Mouse (Mus musculus) liver, embryonic 18 days (tissue): ENCODE data around the gene Sstr2. TPM values are rescaled to one million over a fixed set of nuclear protein-coding genes. Genes with fewer than 3 reads are reported as not detected.

Experiments
- polyA plus RNA-seq: library from polyadenylated mRNA; depleted of rRNA; stranded (reverse); fragments of >200 nt; gene quantifications from 2 replicates; pipeline ENCODE4 v1.2.3, GENCODE M21; 2012; rRNA removed

Sstr2 gene
- 1.6 and 1.8 TPM in 2 replicates for polyA plus RNA-seq

DNA sequence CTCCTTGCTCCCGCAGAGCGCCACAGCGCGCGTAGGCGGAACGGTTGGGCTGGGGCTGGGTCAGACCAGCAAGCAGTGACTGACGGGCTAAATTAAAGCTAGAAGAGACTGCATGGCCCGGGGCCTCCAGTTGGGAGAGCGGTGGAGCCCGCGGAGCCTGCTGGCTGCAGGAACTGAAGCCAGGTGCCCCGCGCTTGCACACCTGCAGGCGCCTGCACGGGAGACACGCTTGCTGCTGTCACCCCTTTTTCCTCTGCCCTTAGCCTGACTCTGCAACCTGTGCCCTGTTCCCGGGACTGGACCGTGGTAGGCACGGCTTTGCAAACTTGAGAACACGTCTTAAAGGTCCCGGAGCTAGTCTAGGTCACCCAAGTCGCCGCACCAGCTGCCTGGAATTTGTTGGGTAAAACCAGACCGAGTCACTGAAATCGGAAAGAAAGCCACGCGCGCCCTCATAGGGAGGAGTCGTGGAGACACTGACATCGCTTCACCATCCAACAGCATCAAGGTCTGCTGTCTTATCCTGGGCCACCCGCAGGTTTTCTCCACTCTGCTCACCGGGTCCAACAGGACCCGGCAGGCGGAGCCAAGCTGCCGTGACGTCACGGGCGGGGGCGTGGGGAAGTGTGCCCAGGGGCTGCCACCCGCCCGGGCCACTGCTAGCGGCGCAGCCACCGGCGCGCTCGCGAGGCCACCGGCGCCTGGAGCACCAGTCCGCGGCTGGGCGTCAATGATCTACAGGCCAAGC lies at the start of gene Sstr2:
Gene Sstr2 (plus strand): TSS at position 671 of the 748 bp plus-strand sequence.

DNA sequence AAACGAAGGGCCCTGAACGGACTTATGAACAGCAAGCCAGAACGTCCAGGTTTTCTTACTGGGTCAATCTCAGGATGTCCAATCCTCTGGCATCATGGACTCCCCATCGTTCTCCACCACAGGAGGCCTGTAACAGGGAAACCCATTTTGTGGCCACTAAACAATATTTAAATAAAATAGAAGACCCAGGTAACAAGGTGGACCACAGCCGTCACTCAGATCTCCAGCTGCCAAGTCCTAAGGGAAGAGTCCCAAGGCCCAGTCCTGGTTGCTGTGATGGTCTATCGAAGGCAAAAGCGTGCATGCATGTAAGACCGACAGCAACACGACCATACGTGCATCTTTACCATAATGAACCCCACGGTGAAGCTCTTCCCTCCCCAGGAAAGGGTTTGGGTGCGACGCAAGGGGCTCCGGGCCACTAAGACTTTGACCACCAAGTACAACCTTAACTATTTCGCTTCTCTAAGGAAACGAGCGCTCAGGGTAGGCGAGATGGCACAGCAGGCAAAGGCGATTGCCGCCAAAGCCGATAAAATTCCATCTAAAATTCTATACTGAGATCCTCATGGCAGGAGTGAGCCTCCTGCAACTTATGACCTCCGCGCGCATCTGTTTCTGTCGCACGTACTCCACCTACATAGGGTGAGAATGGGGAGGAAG lies 29.7 kb downstream of the Sstr2 start, which contains the start of gene Cog1:
Gene Cog1 (plus strand): TSS at position 480 of the 663 bp plus-strand sequence.

DNA sequence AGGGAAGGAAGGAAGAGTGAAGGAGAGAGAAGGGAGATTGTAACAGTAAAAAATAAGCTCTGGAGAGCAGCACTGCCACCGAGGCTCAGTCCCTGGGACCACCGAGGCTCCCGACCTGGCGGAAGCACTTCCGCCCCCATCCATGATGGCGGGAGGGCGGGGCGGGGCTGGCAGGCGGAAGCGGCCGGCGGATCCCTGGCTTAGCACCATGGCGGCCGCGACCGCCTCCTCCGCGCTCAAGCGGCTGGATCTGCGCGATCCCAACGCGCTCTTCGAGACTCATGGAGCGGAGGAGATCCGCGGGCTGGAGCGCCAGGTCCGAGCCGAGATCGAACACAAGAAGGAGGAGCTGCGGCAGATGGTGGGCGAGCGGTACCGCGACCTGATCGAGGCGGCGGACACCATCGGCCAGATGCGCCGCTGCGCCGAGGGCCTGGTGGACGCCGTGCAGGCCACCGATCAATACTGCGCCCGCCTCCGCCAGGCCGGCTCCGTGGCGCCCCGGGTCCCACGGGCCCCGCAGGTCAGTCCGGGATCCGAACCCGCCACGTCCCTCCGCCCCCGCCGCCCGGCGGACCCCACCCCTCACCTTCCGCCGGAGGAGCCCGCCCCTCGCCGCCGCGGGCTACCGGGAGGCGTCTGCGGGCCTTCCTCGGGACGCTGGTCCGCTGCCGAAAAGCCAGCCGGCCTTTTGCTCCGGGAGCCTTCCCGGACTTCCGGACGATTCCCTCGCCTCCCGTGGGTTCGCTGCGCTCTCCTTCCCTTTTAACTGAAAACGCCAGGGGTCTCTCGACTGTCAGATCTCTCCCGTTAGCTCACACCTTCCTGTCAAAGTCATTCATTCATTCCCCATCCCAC lies 30.4 kb downstream of the Sstr2 start, which contains the start of gene Slc39a11:
Gene Slc39a11 (minus strand): TSS at position 727 of the 858 bp plus-strand sequence.

Other genes with a start within 250 kb of the Sstr2 start
- gene Cog1, start 29.8 kb downstream of the Sstr2 start, polyA plus RNA-seq = 10.7 and 11.3 TPM in 2 replicates
- 7.1 and 7.2 TPM in 2 replicates for gene Slc39a11, start 30.7 kb downstream of the Sstr2 start, polyA plus RNA-seq
- 15.7 and 17.2 TPM in 2 replicates for gene Fam104a, start 64.8 kb downstream of the Sstr2 start, polyA plus RNA-seq
- gene D11Wsu47e, start 65.1 kb downstream of the Sstr2 start, polyA plus RNA-seq = 4.8 and 5.4 TPM in 2 replicates
- gene Cpsf4l, start 90.7 kb downstream of the Sstr2 start, polyA plus RNA-seq = 0.85 and 0.88 TPM in 2 replicates
- 10.1 and 10.8 TPM in 2 replicates for gene Cdc42ep4, start 132.5 kb downstream of the Sstr2 start, polyA plus RNA-seq